Comparison of ENCODE assay signal across 9 mouse cellular contexts in the genomic region with DNA sequence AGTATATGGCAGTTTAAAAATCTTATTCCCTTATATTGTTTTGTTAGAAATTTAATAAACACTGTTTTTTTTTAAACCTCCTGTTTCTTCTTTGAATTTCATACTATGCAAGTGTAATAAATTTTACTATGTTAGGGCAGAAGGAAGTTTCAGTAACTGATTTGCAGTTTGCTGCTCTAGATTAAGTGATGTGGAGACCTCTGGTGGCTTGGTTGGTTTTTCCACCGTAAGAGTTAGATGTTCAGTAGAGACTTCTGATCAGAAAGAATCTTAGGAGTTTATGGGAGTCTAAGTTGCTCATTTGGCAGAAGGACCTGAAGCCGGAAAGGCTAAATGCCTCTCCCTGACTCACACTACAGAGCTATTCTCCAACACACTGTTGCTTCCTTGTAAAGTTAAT. TPM values are rescaled to one million over a fixed set of nuclear protein-coding genes. Genes with fewer than 3 reads are reported as not detected.
DNase-seq lines count a peak whose midpoint lies in the region; ATAC-seq and TF ChIP-seq lines count a peak whose summit lies in the region.
"Had no signal": no experiment of that assay in that cellular context is flagged by ENCODE, and none has a peak within 500 bp of the region (broad histone marks: within the 10 kb centered on the region; RNA-seq: fewer than 3 reads in every experiment).

No protein-coding gene starts in this region.

- no peaks in the 10 kb centered on the region for H3K36me3 ChIP-seq in forebrain, postnatal 0 days (ENCODE audit: insufficient read depth)
- H3K36me3 ChIP-seq in forebrain, embryonic 10.5 days (replicated peaks) = peaks cover 3% of the 10 kb centered on the region
- H3K36me3 ChIP-seq in forebrain, embryonic 14.5 days (ENCODE audit: control insufficient read depth, insufficient read depth, low read length) = no peaks in the 10 kb centered on the region
- H3K36me3 ChIP-seq: hindbrain, embryonic 12.5 days had no signal

- ATAC-seq in forebrain, postnatal 0 days = no peak
- no peak for ATAC-seq in forebrain, embryonic 14.5 days

- TF ChIP-seq CTCF in forebrain, postnatal 0 days (IDR thresholded peaks at IDR 0.05; ENCODE audit: low read depth) = peak; percentile 60
- peak; percentile 78 for TF ChIP-seq CTCF in layer of hippocampus, adult 2 months (conservative IDR thresholded peaks at IDR 0.05)

- no peaks in the 10 kb centered on the region for H3K27me3 ChIP-seq in forebrain, postnatal 0 days (ENCODE audit: insufficient read depth, low read length)
- H3K27me3 ChIP-seq in forebrain, embryonic 10.5 days (ENCODE audit: poor library complexity, severe bottlenecking) = no peaks in the 10 kb centered on the region
- H3K27me3 ChIP-seq in forebrain, embryonic 14.5 days (replicated peaks; ENCODE audit: control insufficient read depth, insufficient read depth, low read length) = no peaks in the 10 kb centered on the region
- H3K27me3 ChIP-seq: hindbrain, embryonic 12.5 days had no signal

- H3K4me2 ChIP-seq in forebrain, postnatal 0 days (ENCODE audit: low read depth) = no peak overlapping the region
- H3K4me2 ChIP-seq in forebrain, embryonic 14.5 days (ENCODE audit: low read length) = no peak overlapping the region
- H3K4me2 ChIP-seq: hindbrain, embryonic 12.5 days had no signal

- no peaks in the 10 kb centered on the region for H3K9me3 ChIP-seq in forebrain, postnatal 0 days (ENCODE audit: low read length)
- H3K9me3 ChIP-seq in forebrain, embryonic 10.5 days = no peaks in the 10 kb centered on the region
- no peaks in the 10 kb centered on the region for H3K9me3 ChIP-seq in forebrain, embryonic 14.5 days (replicated peaks; ENCODE audit: control insufficient read depth, low read length)
- H3K9me3 ChIP-seq: hindbrain, embryonic 12.5 days had no signal

- no peak overlapping the region for H3K27ac ChIP-seq in forebrain, postnatal 0 days (ENCODE audit: low read depth, low read length)
- no peak overlapping the region for H3K27ac ChIP-seq in forebrain, embryonic 10.5 days
- H3K27ac ChIP-seq in layer of hippocampus, adult 2 months = no peak overlapping the region
- H3K27ac ChIP-seq in forebrain, embryonic 14.5 days (ENCODE audit: low read depth, low read length) = no peak overlapping the region
- H3K27ac ChIP-seq: hindbrain, embryonic 12.5 days had no signal

- no peak overlapping the region for H3K4me3 ChIP-seq in forebrain, postnatal 0 days (ENCODE audit: low read depth, low read length)
- H3K4me3 ChIP-seq in forebrain, embryonic 10.5 days = no peak overlapping the region
- no peak overlapping the region for H3K4me3 ChIP-seq in layer of hippocampus, adult 2 months
- no peak overlapping the region for H3K4me3 ChIP-seq in forebrain, embryonic 14.5 days (ENCODE audit: low read depth, low read length)
- H3K4me3 ChIP-seq: hindbrain, embryonic 12.5 days had no signal

- H3K4me1 ChIP-seq in forebrain, postnatal 0 days (ENCODE audit: insufficient read depth) = no peaks in the 10 kb centered on the region
- H3K4me1 ChIP-seq in forebrain, embryonic 10.5 days = peaks cover 5% of the 10 kb centered on the region; the same call in 1 of the 2 replicates
- no peaks in the 10 kb centered on the region for H3K4me1 ChIP-seq in forebrain, embryonic 14.5 days (ENCODE audit: control insufficient read depth, insufficient read depth, low read length)
- H3K4me1 ChIP-seq: hindbrain, embryonic 12.5 days had no signal

- peak; percentile 45 for DNase-seq in forebrain, postnatal 0 days
- no peak for DNase-seq in forebrain, embryonic 10.5 days (ENCODE audit: extremely low spot score, low spot score)
- DNase-seq in layer of hippocampus, adult 2 months (ENCODE audit: low spot score in 2 of 2) = peak in 1 of 2 experiments; percentile 36
- no peak for DNase-seq in layer of hippocampus, adult 9-10 months (ENCODE audit: low spot score)
- peak; percentile 52 for DNase-seq in testis, postnatal 10 days (ENCODE audit: low spot score)
- DNase-seq in testis, postnatal 14 days (ENCODE audit: low spot score) = no peak
- DNase-seq in Muller cell, postnatal 12 days (ENCODE audit: inconsistent ontology term) = no peak
- DNase-seq in forebrain, embryonic 14.5 days (ENCODE audit: low spot score) = no peak

- WGBS in forebrain, postnatal 0 days = 78% methylated on average over 2 of the region's 2 CpGs
- 82% methylated on average over 2 of the region's 2 CpGs for WGBS in forebrain, embryonic 10.5 days
- 80% methylated on average over 2 of the region's 2 CpGs for WGBS in forebrain, embryonic 14.5 days

- H3K9ac ChIP-seq in forebrain, postnatal 0 days = no peak overlapping the region
- H3K9ac ChIP-seq in forebrain, embryonic 14.5 days (ENCODE audit: low read length) = no peak overlapping the region
- H3K9ac ChIP-seq: hindbrain, embryonic 12.5 days had no signal

RNA-seq across cellular contexts. Expression of a gene that starts 17.4 kb away (rescaled TPM):
- total RNA-seq in forebrain, postnatal 0 days (2014; rRNA removed) = 1.2 and 1.8 TPM in 2 replicates
- polyA plus RNA-seq in forebrain, postnatal 0 days (2015; fragmentation: Nextera tagmentation; extraction: Ambion mirVana) = not detected in 2 replicates
- 0.19 TPM in 1 of 2 replicates, not detected in the other for polyA plus RNA-seq in forebrain, embryonic 10.5 days (2016; fragmentation: Nextera tagmentation; extraction: Ambion mirVana)
- 1 to 10 TPM; 1.2 to 3.0 TPM for total RNA-seq in layer of hippocampus, adult 2 months (2021)
- not detected in 2 replicates for polyA plus RNA-seq in forebrain, embryonic 14.5 days (2014; fragmentation: Nextera tagmentation; extraction: Ambion mirVana)

RNA-seq across cellular contexts. Expression of a gene that starts 28.6 kb away (rescaled TPM):
- total RNA-seq in forebrain, postnatal 0 days (2014; rRNA removed) = 7.2 and 10.3 TPM in 2 replicates
- 7.3 and 9.8 TPM in 2 replicates for polyA plus RNA-seq in forebrain, postnatal 0 days (2015; fragmentation: Nextera tagmentation; extraction: Ambion mirVana)
- 2.2 and 3.6 TPM in 2 replicates for polyA plus RNA-seq in forebrain, embryonic 10.5 days (2016; fragmentation: Nextera tagmentation; extraction: Ambion mirVana)
- total RNA-seq in layer of hippocampus, adult 2 months (2021) = 10 to 100 TPM; 10.0 to 11.2 TPM
- polyA plus RNA-seq in forebrain, embryonic 14.5 days (2014; fragmentation: Nextera tagmentation; extraction: Ambion mirVana) = 5.1 and 7.4 TPM in 2 replicates

RNA-seq across cellular contexts. Expression of a gene that starts 56.7 kb away (rescaled TPM):
- 11.3 and 19.5 TPM in 2 replicates for total RNA-seq in forebrain, postnatal 0 days (2014; rRNA removed)
- polyA plus RNA-seq in forebrain, postnatal 0 days (2015; fragmentation: Nextera tagmentation; extraction: Ambion mirVana) = 12.0 and 14.2 TPM in 2 replicates
- 38.4 and 43.3 TPM in 2 replicates for polyA plus RNA-seq in forebrain, embryonic 10.5 days (2016; fragmentation: Nextera tagmentation; extraction: Ambion mirVana)
- 1 to 10 TPM; 2.7 to 3.0 TPM for total RNA-seq in layer of hippocampus, adult 2 months (2021)
- 14.5 and 15.8 TPM in 2 replicates for polyA plus RNA-seq in forebrain, embryonic 14.5 days (2014; fragmentation: Nextera tagmentation; extraction: Ambion mirVana)

Comparison
In these comparisons a context has a peak if more than half of its experiments do, and no peak if none do; other contexts are left out.
1. DNase-seq: peak in forebrain, postnatal 0 days (single experiment) and testis, postnatal 10 days (single experiment); none in forebrain, embryonic 10.5 days (single experiment), layer of hippocampus, adult 9-10 months (single experiment), testis, postnatal 14 days (single experiment), Muller cell, postnatal 12 days (single experiment) and forebrain, embryonic 14.5 days (single experiment).